Mouse (Mus musculus): ENCODE measurements around the gene Hibadh. TPM values are rescaled to one million over a fixed set of nuclear protein-coding genes. Genes with fewer than 3 reads are reported as not detected.

The Hibadh gene
- polyA plus RNA-seq, 1 experiment from 2014 or later: 68.7 TPM

GRCm38 (mm10) chr6:52504676-52505460 lies 135.3 kb downstream of the Hibadh start:
- 68% methylated on average over 8 of the region's 8 CpGs for WGBS
- H3K4me1 ChIP-seq: peaks cover 7% of the 10 kb centered on the region; the same call in 1 of the 2 replicates
- H3K4me3 ChIP-seq: no peak overlapping the region
- H3K27me3 ChIP-seq (ENCODE audit: low read depth, poor library complexity, severe bottlenecking): peaks cover 6% of the 10 kb centered on the region; the same call in 1 of the 2 replicates
- no peaks in the 10 kb centered on the region for H3K36me3 ChIP-seq
- no peak for DNase-seq (ENCODE audit: low spot score)
- no peak overlapping the region for H3K27ac ChIP-seq
- no peaks in the 10 kb centered on the region for H3K9me3 ChIP-seq (replicated peaks)

DNA sequence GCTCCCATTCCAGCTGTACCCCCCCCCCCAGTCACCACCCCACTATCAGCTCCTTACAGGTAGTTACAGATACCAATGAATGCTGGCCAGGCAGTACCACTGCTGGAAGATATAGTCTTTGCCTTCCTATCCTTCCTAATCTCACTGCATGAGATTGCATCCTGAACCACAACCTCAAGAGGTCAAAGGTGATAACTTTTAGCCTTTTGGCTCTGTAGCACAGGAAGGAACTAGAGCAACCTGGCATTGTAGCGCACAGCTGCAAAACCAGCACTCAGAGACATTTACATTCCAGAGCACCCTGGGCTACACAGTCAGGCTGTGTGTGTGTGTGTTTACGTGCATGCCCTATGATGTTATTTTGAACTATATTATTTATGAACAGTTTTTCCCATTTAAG lies 137.2 kb downstream of the Hibadh start:
- Histone ChIP-seq H3K36me3 (no peaks in the 10 kb centered on the region), H3K27ac (no peak overlapping the region), H3K9me3 (replicated peaks) (no peaks in the 10 kb centered on the region), H3K27me3 (ENCODE audit: low read depth, poor library complexity, severe bottlenecking) (peaks cover 12% of the 10 kb centered on the region; the same call in 1 of the 2 replicates), H3K4me1 (peaks cover 7% of the 10 kb centered on the region; the same call in 1 of the 2 replicates), H3K4me3 (no peak overlapping the region)
- DNase-seq (ENCODE audit: low spot score): no peak
- 76% methylated on average over 2 of the region's 2 CpGs for WGBS

DNA sequence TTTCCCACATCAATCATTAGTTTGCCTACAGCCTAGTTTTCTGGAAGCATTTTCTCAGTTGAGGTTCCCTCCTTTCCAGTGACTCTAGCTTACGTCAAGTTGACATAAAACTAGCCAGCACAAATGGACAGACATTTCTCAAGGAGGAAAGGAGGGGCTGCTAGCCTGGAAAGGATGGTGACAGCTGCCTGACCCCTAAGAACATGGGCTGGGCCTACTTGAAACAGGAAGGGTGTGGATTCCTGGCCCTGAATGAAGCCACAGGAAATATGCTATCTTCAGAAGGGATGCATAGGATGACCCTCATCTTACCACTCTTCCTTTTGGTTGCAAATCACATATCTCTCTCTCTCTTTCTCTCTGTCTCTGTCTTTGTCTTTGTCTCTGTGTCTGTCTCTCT lies 138.7 kb downstream of the Hibadh start:
- no peak overlapping the region for H3K27ac ChIP-seq
- 64% methylated on average over 1 of the region's 1 CpGs for WGBS
- no peaks in the 10 kb centered on the region for H3K36me3 ChIP-seq
- H3K9me3 ChIP-seq (replicated peaks): no peaks in the 10 kb centered on the region
- peaks cover 12% of the 10 kb centered on the region; the same call in 1 of the 2 replicates for H3K27me3 ChIP-seq (ENCODE audit: low read depth, poor library complexity, severe bottlenecking)
- no peak overlapping the region for H3K4me3 ChIP-seq
- peaks cover 7% of the 10 kb centered on the region; the same call in 1 of the 2 replicates for H3K4me1 ChIP-seq
- DNase-seq (ENCODE audit: low spot score): no peak

Other genes with a start within 250 kb of the Hibadh start
- gene Tax1bp1, start 73.3 kb upstream of the Hibadh start, polyA plus RNA-seq (2016; fragmentation: Nextera tagmentation; extraction: Ambion mirVana): 105 and 122 TPM in 2 replicates